Comparison of ENCODE assay signal across 8 mouse cellular contexts in genomic region chr8:125474876-125475275, GRCm38 (mm10).
DNase-seq lines count a peak whose midpoint lies in the region; ATAC-seq lines count a peak whose summit lies in the region.
"Had no signal": no experiment of that assay in that cellular context is flagged by ENCODE, and none has a peak within 500 bp of the region (broad histone marks: within the 10 kb centered on the region; RNA-seq: fewer than 3 reads in every experiment).

No protein-coding gene starts in this region.

- no peak overlapping the region for H3K4me3 ChIP-seq in midbrain, embryonic 14.5 days (replicated peaks; ENCODE audit: low read depth, low read length)
- no peak overlapping the region for H3K4me3 ChIP-seq in midbrain, embryonic 11.5 days (ENCODE audit: low read depth, low read length)
- H3K4me3 ChIP-seq: myocyte had no signal

- DNase-seq in midbrain, embryonic 14.5 days, result peak; percentile 60
- DNase-seq in midbrain, embryonic 11.5 days (ENCODE audit: low spot score, missing footprints), result no peak
- peak; percentile 76 for DNase-seq in cerebellum, adult 9-10 months
- DNase-seq in gastrocnemius, postnatal 36 days, result peak; percentile 38
- DNase-seq in layer of hippocampus, postnatal 10 days (ENCODE audit: low spot score in 2 of 2), result peak; percentile 51 to 62
- DNase-seq in testis, postnatal 10 days (ENCODE audit: low spot score), result peak; percentile 58
- no peak for DNase-seq in thymus, postnatal 10 days (ENCODE audit: low spot score in 2 of 2)

- H3K4me1 ChIP-seq in midbrain, embryonic 14.5 days (ENCODE audit: control insufficient read depth, insufficient read depth, low read length), result no peaks in the 10 kb centered on the region
- no peaks in the 10 kb centered on the region; the same call in 1 of the 2 replicates for H3K4me1 ChIP-seq in midbrain, embryonic 11.5 days (ENCODE audit: control insufficient read depth, insufficient read depth, low read length)

- H3K27ac ChIP-seq in midbrain, embryonic 14.5 days (replicated peaks; ENCODE audit: low read depth, low read length), result no peak overlapping the region
- H3K27ac ChIP-seq in midbrain, embryonic 11.5 days (ENCODE audit: low read depth, low read length), result no peak overlapping the region

- WGBS in midbrain, embryonic 14.5 days, result 75% methylated on average over 12 of the region's 12 CpGs
- WGBS in midbrain, embryonic 11.5 days, result 89% methylated on average over 12 of the region's 12 CpGs

- intact Hi-C loops in gastrocnemius, postnatal 36 days (cut with DNase I), result no loop called here

- H3K9me3 ChIP-seq in midbrain, embryonic 14.5 days (ENCODE audit: control insufficient read depth, low read length), result no peaks in the 10 kb centered on the region
- no peaks in the 10 kb centered on the region for H3K9me3 ChIP-seq in midbrain, embryonic 11.5 days (ENCODE audit: control insufficient read depth, low read length)

- no peak overlapping the region for H3K4me2 ChIP-seq in midbrain, embryonic 14.5 days (ENCODE audit: low read length)
- H3K4me2 ChIP-seq in midbrain, embryonic 11.5 days, result no peak overlapping the region

- no peak overlapping the region for H3K9ac ChIP-seq in midbrain, embryonic 14.5 days (replicated peaks; ENCODE audit: low read length)
- H3K9ac ChIP-seq in midbrain, embryonic 11.5 days (ENCODE audit: low read length), result no peak overlapping the region

- H3K27me3 ChIP-seq in midbrain, embryonic 14.5 days (ENCODE audit: control insufficient read depth, insufficient read depth, low read length), result no peaks in the 10 kb centered on the region
- no peaks in the 10 kb centered on the region for H3K27me3 ChIP-seq in midbrain, embryonic 11.5 days (ENCODE audit: control insufficient read depth, insufficient read depth, low read length)

- peaks cover 43% of the 10 kb centered on the region for H3K36me3 ChIP-seq in midbrain, embryonic 14.5 days (ENCODE audit: control insufficient read depth, insufficient read depth, low read length)
- H3K36me3 ChIP-seq in midbrain, embryonic 11.5 days (ENCODE audit: control insufficient read depth, insufficient read depth, low read length), result 0 out of 2 replicates have a peak, but pooled peaks cover 8% of the 10 kb centered on the region

- ATAC-seq in midbrain, embryonic 14.5 days (ENCODE audit: low FRiP score, low TSS enrichment), result no peak
- ATAC-seq in midbrain, embryonic 11.5 days (ENCODE audit: low FRiP score), result no peak

Comparison
In these comparisons a context has a peak if more than half of its experiments do, and no peak if none do; other contexts are left out.
1. DNase-seq: peak in midbrain, embryonic 14.5 days (single experiment), cerebellum, adult 9-10 months (single experiment), gastrocnemius, postnatal 36 days (2 of 2), layer of hippocampus, postnatal 10 days (2 of 2) and testis, postnatal 10 days (single experiment); none in midbrain, embryonic 11.5 days (single experiment) and thymus, postnatal 10 days (0 of 2).